Mouse (Mus musculus) CH12.LX (cell line): ENCODE measurements around the gene Cryl1. TPM values are rescaled to one million over a fixed set of nuclear protein-coding genes. Genes with fewer than 3 reads are reported as not detected.

Experiments
- DNase-seq: peaks from one replicate; pipeline ENCODE4 v3.0.0-alpha.2; 2013; ENCODE audit errors: extremely low read depth
- H3K27ac ChIP-seq: 2 replicates; pipeline ENCODE4 v1.5.1; 2012; ENCODE audit warnings: low read depth, mild to moderate bottlenecking, control low read depth, moderate library complexity; ENCODE audit not compliant: insufficient read depth
- H3K27me3 ChIP-seq: replicated peaks from 2 replicates; pipeline ENCODE3; 2012; ENCODE audit warnings: inconsistent platforms
- H3K36me3 ChIP-seq, 2 experiments: replicated peaks in 1 of 2; 2 replicates each; pipeline versions ENCODE3 to v1.6.1; 2012; ENCODE audit warnings: inconsistent platforms in 1 of 2, low read length in 1 of 2, mild to moderate bottlenecking in 1 of 2, mixed read lengths in 1 of 2, moderate library complexity in 1 of 2; ENCODE audit not compliant: control insufficient read depth in 1 of 2, insufficient read depth in 1 of 2
- H3K4me1 ChIP-seq, 2 experiments: 2 replicates each; pipeline ENCODE4 v1.6.1; 2012; ENCODE audit warnings: inconsistent platforms in 1 of 2, moderate library complexity in 1 of 2; ENCODE audit not compliant: insufficient read depth in 2 of 2, control insufficient read depth in 1 of 2
- H3K4me2 ChIP-seq: 2 replicates; pipeline ENCODE4 v1.6.1; 2012; ENCODE audit warnings: low read depth, mild to moderate bottlenecking, control low read depth; ENCODE audit not compliant: poor library complexity, insufficient read depth, severe bottlenecking
- H3K4me3 ChIP-seq, 3 experiments: fragments of 150-350 bp in 1 of 3; sonication (generic) in 1 of 3; replicated peaks in 1 of 3; 2 replicates each; pipeline versions ENCODE3 to v1.5.1; 2011 to 2012; ENCODE audit warnings: low read depth in 2 of 3, low read length in 2 of 3, mild to moderate bottlenecking in 2 of 3, moderate library complexity in 2 of 3, control low read depth in 1 of 3, improper control_type of control experiment in 1 of 3, inconsistent platforms in 1 of 3, mixed read lengths in 1 of 3; ENCODE audit not compliant: poor library complexity in 1 of 3
- H3K79me2 ChIP-seq: replicated peaks from 2 replicates; pipeline ENCODE4 v1.6.1; 2012; ENCODE audit warnings: mild to moderate bottlenecking, moderate library complexity; ENCODE audit not compliant: control insufficient read depth, poor library complexity, insufficient read depth, severe bottlenecking; ENCODE audit errors: extremely low read depth
- H3K9ac ChIP-seq: 2 replicates; pipeline ENCODE4 v1.6.1; 2012; ENCODE audit warnings: low read depth, mild to moderate bottlenecking, control low read depth, moderate library complexity; ENCODE audit not compliant: insufficient read depth
- H3K9me3 ChIP-seq: replicated peaks from 2 replicates; pipeline ENCODE3; 2012; ENCODE audit warnings: low read length, inconsistent platforms, mixed read lengths
- BHLHE40 ChIP-seq: IDR thresholded peaks from 2 replicates; pipeline ENCODE4 v1.6.1; 2011; ENCODE audit warnings: mild to moderate bottlenecking, low read depth, low read length, improper control_type of control experiment
- CHD1 ChIP-seq: IDR thresholded peaks from 2 replicates; pipeline ENCODE4 v1.6.1; 2012; ENCODE audit warnings: low read depth, low read length, improper control_type of control experiment, inconsistent platforms
- CHD2 ChIP-seq: IDR thresholded peaks from 2 replicates; pipeline ENCODE4 v1.6.1; 2011; ENCODE audit warnings: low read length, improper control_type of control experiment
- CTCF ChIP-seq, 2 experiments: IDR thresholded peaks in 1 of 2; conservative IDR thresholded peaks in 1 of 2; 2 replicates each; pipeline ENCODE4 v1.5.1; 2011 to 2012; ENCODE audit warnings: low read depth in 2 of 2, low read length in 2 of 2, improper control_type of control experiment in 1 of 2, inconsistent platforms in 1 of 2, mild to moderate bottlenecking in 1 of 2, moderate library complexity in 1 of 2
- E2F4 ChIP-seq: IDR thresholded peaks from 2 replicates; pipeline ENCODE4 v1.6.1; 2011; ENCODE audit warnings: low read depth, low read length, improper control_type of control experiment; ENCODE audit not compliant: insufficient replicate concordance
- ELF1 ChIP-seq: IDR thresholded peaks from 2 replicates; pipeline ENCODE4 v1.6.1; 2014; ENCODE audit warnings: low read depth, mild to moderate bottlenecking, inconsistent platforms, low read length, improper control_type of control experiment
- EP300 ChIP-seq: IDR thresholded peaks from 2 replicates; pipeline ENCODE4 v1.6.1; 2011; ENCODE audit warnings: low read length, improper control_type of control experiment
- ETS1 ChIP-seq: conservative IDR thresholded peaks from 2 replicates; pipeline ENCODE4 v1.6.1; 2012; ENCODE audit warnings: low read depth, mild to moderate bottlenecking, inconsistent platforms, low read length, improper control_type of control experiment, moderate library complexity
- GABPA ChIP-seq: IDR thresholded peaks from 2 replicates; pipeline ENCODE4 v1.6.1; 2012; ENCODE audit warnings: low read depth, low read length, improper control_type of control experiment, inconsistent platforms; ENCODE audit not compliant: insufficient replicate concordance
- HCFC1 ChIP-seq: IDR thresholded peaks from 2 replicates; pipeline ENCODE4 v1.6.1; 2012; ENCODE audit warnings: low read depth, mild to moderate bottlenecking, inconsistent platforms, low read length, improper control_type of control experiment
- IRF4 ChIP-seq: IDR thresholded peaks from 2 replicates; pipeline ENCODE4 v1.6.1; 2014; ENCODE audit warnings: low read depth, mild to moderate bottlenecking, inconsistent platforms, low read length, improper control_type of control experiment
- JUN ChIP-seq: IDR thresholded peaks from 2 replicates; pipeline ENCODE4 v1.6.1; 2011; ENCODE audit warnings: low read depth, mild to moderate bottlenecking, low read length, improper control_type of control experiment, moderate library complexity; ENCODE audit not compliant: insufficient read depth
- JUND ChIP-seq: conservative IDR thresholded peaks from 2 replicates; pipeline ENCODE4 v1.6.1; 2011; ENCODE audit warnings: low read depth, low read length, improper control_type of control experiment
- KAT2A ChIP-seq: IDR thresholded peaks from 2 replicates; pipeline ENCODE4 v1.6.1; 2012; ENCODE audit warnings: low read length, improper control_type of control experiment, inconsistent platforms; ENCODE audit not compliant: insufficient replicate concordance
- MAFK ChIP-seq: IDR thresholded peaks from 2 replicates; pipeline ENCODE4 v1.6.1; 2011; ENCODE audit warnings: low read length, improper control_type of control experiment; ENCODE audit not compliant: insufficient replicate concordance
- MAX ChIP-seq: IDR thresholded peaks from 2 replicates; pipeline ENCODE4 v1.6.1; 2011; ENCODE audit warnings: low read length, improper control_type of control experiment
- MAZ ChIP-seq: IDR thresholded peaks from 2 replicates; pipeline ENCODE4 v1.6.1; 2012; ENCODE audit warnings: low read depth, mild to moderate bottlenecking, inconsistent platforms, low read length, improper control_type of control experiment, moderate library complexity
- MEF2A ChIP-seq: IDR thresholded peaks from 2 replicates; pipeline ENCODE4 v1.6.1; 2014; ENCODE audit warnings: low read depth, mild to moderate bottlenecking, inconsistent platforms, low read length, improper control_type of control experiment, borderline replicate concordance
- MXI1 ChIP-seq: IDR thresholded peaks from 2 replicates; pipeline ENCODE4 v1.6.1; 2011; ENCODE audit warnings: mild to moderate bottlenecking, low read depth, low read length, improper control_type of control experiment
- MYC ChIP-seq: IDR thresholded peaks from 2 replicates; pipeline ENCODE4 v1.6.1; 2011; ENCODE audit warnings: low read depth, mild to moderate bottlenecking, improper control_type of control experiment, low read length
- NELFE ChIP-seq: IDR thresholded peaks from 2 replicates; pipeline ENCODE4 v1.6.1; 2011; ENCODE audit warnings: low read depth, low read length, improper control_type of control experiment
- NRF1 ChIP-seq: IDR thresholded peaks from 2 replicates; pipeline ENCODE4 v1.6.1; 2014; ENCODE audit warnings: low read depth, mild to moderate bottlenecking, inconsistent platforms, low read length, improper control_type of control experiment, moderate library complexity
- PAX5 ChIP-seq: IDR thresholded peaks from 2 replicates; pipeline ENCODE4 v1.6.1; 2012; ENCODE audit warnings: low read length, inconsistent platforms, mixed read lengths
- POLR2A ChIP-seq: IDR thresholded peaks from 2 replicates; pipeline ENCODE4 v1.6.1; 2011; ENCODE audit warnings: low read depth, mild to moderate bottlenecking, improper control_type of control experiment, low read length
- POLR2AphosphoS2 ChIP-seq: IDR thresholded peaks from 2 replicates; pipeline ENCODE4 v1.6.1; 2011; ENCODE audit warnings: low read depth, low read length, improper control_type of control experiment
- RAD21 ChIP-seq: IDR thresholded peaks from 2 replicates; pipeline ENCODE4 v1.6.1; 2011; ENCODE audit warnings: low read depth, mild to moderate bottlenecking, low read length, improper control_type of control experiment, moderate library complexity
- RCOR1 ChIP-seq: conservative IDR thresholded peaks from 2 replicates; pipeline ENCODE4 v1.6.1; 2012; ENCODE audit warnings: low read depth, mild to moderate bottlenecking, inconsistent platforms, low read length, improper control_type of control experiment
- SIN3A ChIP-seq: IDR thresholded peaks from 2 replicates; pipeline ENCODE4 v1.6.1; 2012; ENCODE audit warnings: low read length, improper control_type of control experiment, inconsistent platforms
- SMC3 ChIP-seq: IDR thresholded peaks from 2 replicates; pipeline ENCODE4 v1.6.1; 2011; ENCODE audit warnings: low read depth, low read length, improper control_type of control experiment
- TBP ChIP-seq: conservative IDR thresholded peaks from 2 replicates; pipeline ENCODE4 v1.6.1; 2011; ENCODE audit warnings: low read depth, low read length, improper control_type of control experiment
- TCF12 ChIP-seq: IDR thresholded peaks from 2 replicates; pipeline ENCODE4 v1.6.1; 2014; ENCODE audit warnings: low read depth, mild to moderate bottlenecking, inconsistent platforms, low read length, improper control_type of control experiment
- UBTF ChIP-seq: IDR thresholded peaks from 2 replicates; pipeline ENCODE4 v1.6.1; 2012; ENCODE audit warnings: low read depth, mild to moderate bottlenecking, inconsistent platforms, low read length, improper control_type of control experiment, moderate library complexity
- USF1 ChIP-seq: IDR thresholded peaks from 2 replicates; pipeline ENCODE4 v1.6.1; 2014; ENCODE audit warnings: low read depth, mild to moderate bottlenecking, inconsistent platforms, low read length, improper control_type of control experiment
- USF2 ChIP-seq: conservative IDR thresholded peaks from 2 replicates; pipeline ENCODE4 v1.6.1; 2011; ENCODE audit warnings: low read depth, low read length, improper control_type of control experiment
- ZC3H11A ChIP-seq: IDR thresholded peaks from 2 replicates; pipeline ENCODE4 v1.6.1; 2012; ENCODE audit warnings: low read depth, mild to moderate bottlenecking, inconsistent platforms, low read length, improper control_type of control experiment
- ZKSCAN1 ChIP-seq: IDR thresholded peaks from 2 replicates; pipeline ENCODE4 v1.6.1; 2012; ENCODE audit warnings: low read depth, inconsistent platforms, low read length, improper control_type of control experiment, borderline replicate concordance
- ZMIZ1 ChIP-seq: IDR thresholded peaks from 2 replicates; pipeline ENCODE4 v1.6.1; 2012; ENCODE audit warnings: low read depth, mild to moderate bottlenecking, inconsistent platforms, low read length, improper control_type of control experiment
- ZNF384 ChIP-seq: IDR thresholded peaks from 2 replicates; pipeline ENCODE4 v1.6.1; 2012; ENCODE audit warnings: low read depth, low read length, improper control_type of control experiment, inconsistent platforms
- dilution Hi-C: fragments of 300-500 bp; cut with MboI; formaldehyde crosslinking; loops from 2 replicates; pipeline ENCODE4 v1.14.3; 2020; ENCODE audit warnings: low sequenced_read_pairs; ENCODE audit not compliant: extremely low pct_unique_long_range_greater_than_20kb, extremely low pct_ligation_motif_present
- in situ Hi-C: fragments of 300-500 bp; cut with MboI; formaldehyde crosslinking; loops from 3 replicates; pipeline ENCODE4 v1.14.3; 2019; ENCODE audit warnings: low sequenced_read_pairs, low pct_ligation_motif_present, low pct_unique_long_range_greater_than_20kb, mixed read lengths
- polyA plus RNA-seq: library from polyadenylated mRNA; unstranded; fragments of >175 nt; gene quantifications from 2 replicates; pipeline ENCODE4 v1.2.1, GENCODE M21; 2012; ENCODE audit warnings: low read depth; ENCODE audit not compliant: insufficient read length
- total RNA-seq, 2 experiments: library from RNA; depleted of rRNA; stranded (reverse); fragments of 300-350 nt in 1 of 2; fragments of >200 nt in 1 of 2; gene quantifications; 2 replicates each; pipeline ENCODE4 v1.2.3; 2012 to 2014

Cryl1 gene
- total and polyA plus RNA-seq, 3 experiments = 13.1 to 33.7 (median 31.8) TPM

DNA sequence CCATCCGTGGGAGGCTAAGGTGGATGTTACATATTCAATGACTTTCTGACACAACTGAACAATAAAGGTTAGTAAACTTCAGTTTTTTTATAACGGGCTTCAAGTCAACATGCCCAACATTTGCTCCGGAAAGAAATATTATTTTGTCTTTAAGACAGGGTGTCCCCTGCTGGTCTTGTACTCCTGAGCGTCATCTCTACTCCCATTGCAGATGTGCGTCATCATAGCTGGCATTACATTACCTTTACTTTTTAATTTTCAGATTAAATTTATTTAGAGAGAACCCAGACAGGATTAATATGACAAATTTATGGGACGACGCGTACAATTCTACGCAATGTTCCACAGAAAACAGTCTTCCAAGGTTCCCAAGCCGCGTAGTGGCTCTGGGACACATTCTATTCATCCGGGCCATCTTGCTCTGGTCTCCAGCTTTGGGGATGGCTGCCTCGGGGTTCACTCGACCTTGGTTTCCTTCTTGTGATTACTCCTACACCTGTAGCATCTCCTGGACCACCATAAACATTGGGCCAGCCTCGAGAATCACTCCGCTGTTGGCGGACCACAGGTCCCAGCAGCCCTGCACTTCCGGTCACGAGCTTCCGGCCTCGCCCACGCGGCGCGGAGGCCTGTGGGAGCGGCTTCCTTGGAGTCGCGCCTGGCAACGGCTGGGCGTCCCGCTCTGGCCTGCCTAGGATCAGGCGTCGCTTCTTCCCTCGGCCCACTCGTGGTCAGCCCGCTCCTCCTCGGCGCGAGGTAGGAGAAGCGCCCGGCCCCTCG is 25.3 kb upstream of the Cryl1 start, which contains the start of gene Ift88:
Gene Ift88, plus strand, starts transcription at position 631 of the 780 bp plus-strand sequence.
- in situ Hi-C loops = no loop called here
- Histone ChIP-seq H3K9me3 (no peaks in the 10 kb centered on the region), H3K36me3 (no peaks in the 10 kb centered on the region), H3K4me3 (peak within 1 kb of the TSS; percentile 91 to 96 (median 95)), H3K9ac (peak within 1 kb of the TSS; percentile 90), H3K27ac (no peak within 1 kb of the TSS), H3K27me3 (no peaks in the 10 kb centered on the region), H3K4me1 (peaks cover 3% of the 10 kb centered on the region in 2 experiments; a peak in 3 of 4 replicates), H3K4me2 (peak within 1 kb of the TSS; percentile 98), H3K79me2 (no peaks in the 10 kb centered on the region)
- dilution Hi-C loops = no loop called here
- TF ChIP-seq MXI1 (peak; percentile 97), UBTF (no peak), CTCF (conservative IDR thresholded peaks at IDR 0.05 in 1 of 2, IDR thresholded peaks at IDR 0.05 in 1 of 2; ENCODE audit: low read depth in 2 of 2, low read length in 2 of 2) (peak in 1 of 2 experiments; percentile 28; a peak in 2 of 4 replicates), MAFK (no peak), CHD1 (no peak), MEF2A (no peak), PAX5 (no peak), CHD2 (0 out of 2 replicates have a peak, but pooled peaks have one; percentile 22), MAZ (no peak), JUN (no peak), USF1 (peak; percentile 91), SMC3 (no peak), RCOR1 (0 out of 2 replicates have a peak, but pooled peaks have one; percentile 35), HCFC1 (peak; percentile 98), MYC (peak; percentile 77; the same call in 1 of the 2 replicates), KAT2A (peak; percentile 97; the same call in 1 of the 2 replicates), ZC3H11A (no peak), POLR2AphosphoS2 (peak; percentile 89), JUND (no peak), GABPA (peak; percentile 73; the same call in 1 of the 2 replicates), RAD21 (no peak), ZNF384 (no peak), MAX (peak; percentile 87), E2F4 (no peak), USF2 (peak; percentile 77), ELF1 (peak; percentile 92), ETS1 (no peak), POLR2A (peak; percentile 90), TBP (0 out of 2 replicates have a peak, but pooled peaks have one; percentile 37), NRF1 (peak; percentile 53), ZKSCAN1 (no peak), IRF4 (peak; percentile 44; the same call in 1 of the 2 replicates), TCF12 (peak; percentile 85), EP300 (no peak), NELFE (peak; percentile 91), SIN3A (peak; percentile 99), ZMIZ1 (peak; percentile 84), BHLHE40 (peak; percentile 76)
- DNase-seq = peak; percentile 80
